Mouse (Mus musculus): ENCODE results near the gene Zpbp2. TPM values are rescaled to one million over a fixed set of nuclear protein-coding genes. Genes with fewer than 3 reads are reported as not detected.

Gene Zpbp2
- polyA plus RNA-seq, 1 experiment from 2014 or later = not detected

DNA sequence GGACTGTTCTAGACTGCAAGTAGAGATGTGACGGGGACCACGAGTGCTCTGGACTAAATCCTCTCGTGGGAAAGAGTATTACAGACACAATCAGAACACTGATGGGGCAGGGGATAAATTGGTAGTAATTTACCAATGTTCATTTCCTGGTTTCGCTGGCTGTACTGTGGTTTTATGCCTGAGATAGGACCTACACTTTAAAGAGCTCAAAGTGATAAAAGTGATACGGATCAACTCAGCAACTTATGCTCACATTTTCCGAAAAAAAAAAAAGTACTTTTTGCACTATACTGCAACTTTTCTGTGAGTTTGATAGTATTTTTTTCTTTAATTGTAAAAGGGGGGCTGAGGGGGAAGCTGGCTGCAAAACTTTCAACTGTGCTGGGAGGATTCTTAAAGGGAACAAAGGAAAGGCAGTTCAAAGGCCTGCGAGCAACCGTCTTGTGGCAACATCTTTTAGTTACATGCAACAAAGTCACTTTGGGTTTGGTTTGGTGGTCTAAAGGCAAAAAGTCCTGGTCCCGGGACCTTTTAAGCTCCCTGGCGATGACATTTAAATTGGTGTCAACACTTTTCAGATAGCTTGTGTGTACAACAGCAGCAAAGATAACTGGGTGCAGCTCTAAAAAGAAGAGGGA lies 24.0 kb upstream of the Zpbp2 start:
- WGBS = 79% methylated on average over 10 of the region's 10 CpGs
- ATAC-seq (ENCODE audit: low FRiP score) = no peak
- no peak overlapping the region for H3K4me3 ChIP-seq (ENCODE audit: low read depth, low read length)
- H3K4me1 ChIP-seq (replicated peaks; ENCODE audit: control insufficient read depth, insufficient read depth, low read length) = no peaks in the 10 kb centered on the region
- H3K9me3 ChIP-seq (ENCODE audit: control insufficient read depth, low read length) = no peaks in the 10 kb centered on the region
- no peak overlapping the region for H3K27ac ChIP-seq (ENCODE audit: low read depth, low read length)
- no peak overlapping the region for H3K4me2 ChIP-seq (replicated peaks; ENCODE audit: low read depth, low read length)
- H3K27me3 ChIP-seq (ENCODE audit: control insufficient read depth, insufficient read depth, low read length) = no peaks in the 10 kb centered on the region
- no peaks in the 10 kb centered on the region for H3K36me3 ChIP-seq (ENCODE audit: control insufficient read depth, insufficient read depth, low read length)
- DNase-seq (ENCODE audit: low spot score) = no peak
- H3K9ac ChIP-seq (ENCODE audit: low read depth, low read length) = no peak overlapping the region

DNA sequence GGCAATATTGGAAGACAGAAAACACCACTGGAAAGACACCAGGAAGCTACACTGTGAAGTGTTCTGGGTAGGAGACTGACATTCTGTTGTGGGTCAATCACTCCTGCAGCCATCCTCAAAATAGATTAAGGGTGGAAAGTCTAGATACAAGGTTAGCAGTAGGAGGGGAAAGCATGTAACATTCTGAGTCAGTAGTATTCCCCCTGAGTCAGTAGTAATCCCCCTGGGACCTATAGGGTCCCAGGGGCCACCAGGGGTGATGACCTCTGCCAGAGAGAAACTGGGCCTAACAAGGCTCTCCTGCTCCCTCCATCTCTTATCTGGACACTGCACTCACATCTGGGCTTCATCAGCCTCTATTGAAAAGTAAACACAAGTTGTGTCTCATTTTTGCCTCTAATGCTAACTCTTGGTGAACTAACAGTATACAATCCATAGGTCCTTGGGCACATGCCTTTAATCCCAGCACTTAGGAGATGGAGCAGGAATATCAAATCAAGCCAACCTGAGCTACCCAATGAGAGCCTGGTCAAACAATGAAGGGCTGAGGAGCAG lies 13.3 kb upstream of the Zpbp2 start:
- H3K4me1 ChIP-seq (replicated peaks; ENCODE audit: control insufficient read depth, insufficient read depth, low read length) = no peaks in the 10 kb centered on the region
- H3K4me3 ChIP-seq (ENCODE audit: low read depth, low read length) = no peak overlapping the region
- no peak overlapping the region for H3K4me2 ChIP-seq (replicated peaks; ENCODE audit: low read depth, low read length)
- H3K27me3 ChIP-seq (ENCODE audit: control insufficient read depth, insufficient read depth, low read length) = peaks cover 6% of the 10 kb centered on the region
- DNase-seq (ENCODE audit: low spot score) (no peak), ATAC-seq (ENCODE audit: low FRiP score) (no peak)
- no peak overlapping the region for H3K9ac ChIP-seq (ENCODE audit: low read depth, low read length)
- no peak overlapping the region for H3K27ac ChIP-seq (ENCODE audit: low read depth, low read length)
- no peaks in the 10 kb centered on the region for H3K9me3 ChIP-seq (ENCODE audit: control insufficient read depth, low read length)
- no peaks in the 10 kb centered on the region for H3K36me3 ChIP-seq (ENCODE audit: control insufficient read depth, insufficient read depth, low read length)

DNA sequence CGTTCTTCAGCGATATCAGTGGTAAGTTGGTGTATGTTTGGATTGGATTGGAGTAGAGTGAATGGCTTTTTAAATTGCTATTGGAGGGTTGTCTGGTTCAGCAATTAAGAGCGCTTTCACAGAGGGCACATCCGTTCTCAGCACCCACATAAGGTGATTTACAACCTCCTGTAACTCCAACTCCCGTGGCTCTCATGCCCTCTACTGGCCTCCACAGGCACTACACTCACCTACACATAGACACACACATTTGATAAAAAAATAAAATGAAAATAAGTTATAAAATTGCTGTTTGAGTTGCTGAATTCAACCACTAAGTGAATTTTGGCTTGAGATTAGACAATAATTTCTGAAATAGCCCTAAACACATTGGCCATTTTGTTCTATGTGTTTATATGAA lies 10.6 kb upstream of the Zpbp2 start:
- WGBS = 85% methylated on average over 5 of the region's 5 CpGs
- H3K4me2 ChIP-seq (replicated peaks; ENCODE audit: low read depth, low read length) = no peak overlapping the region
- no peaks in the 10 kb centered on the region for H3K4me1 ChIP-seq (replicated peaks; ENCODE audit: control insufficient read depth, insufficient read depth, low read length)
- no peaks in the 10 kb centered on the region for H3K9me3 ChIP-seq (ENCODE audit: control insufficient read depth, low read length)
- no peak for ATAC-seq (ENCODE audit: low FRiP score)
- no peak overlapping the region for H3K9ac ChIP-seq (ENCODE audit: low read depth, low read length)
- no peak for DNase-seq (ENCODE audit: low spot score)
- peaks cover 20% of the 10 kb centered on the region for H3K27me3 ChIP-seq (ENCODE audit: control insufficient read depth, insufficient read depth, low read length)
- H3K36me3 ChIP-seq (ENCODE audit: control insufficient read depth, insufficient read depth, low read length) = no peaks in the 10 kb centered on the region
- H3K4me3 ChIP-seq (ENCODE audit: low read depth, low read length) = no peak overlapping the region
- H3K27ac ChIP-seq (ENCODE audit: low read depth, low read length) = no peak overlapping the region

GRCm38 (mm10) chr11:98542553-98542952 lies 8.3 kb upstream of the Zpbp2 start:
- Histone ChIP-seq H3K9ac (ENCODE audit: low read depth, low read length) (no peak overlapping the region), H3K36me3 (ENCODE audit: control insufficient read depth, insufficient read depth, low read length) (no peaks in the 10 kb centered on the region), H3K4me3 (ENCODE audit: low read depth, low read length) (no peak overlapping the region), H3K9me3 (ENCODE audit: control insufficient read depth, low read length) (no peaks in the 10 kb centered on the region), H3K4me2 (replicated peaks; ENCODE audit: low read depth, low read length) (no peak overlapping the region), H3K4me1 (replicated peaks; ENCODE audit: control insufficient read depth, insufficient read depth, low read length) (no peaks in the 10 kb centered on the region), H3K27ac (ENCODE audit: low read depth, low read length) (no peak overlapping the region), H3K27me3 (ENCODE audit: control insufficient read depth, insufficient read depth, low read length) (peaks cover 41% of the 10 kb centered on the region)
- WGBS = 71% methylated on average over 8 of the region's 8 CpGs
- DNase-seq (ENCODE audit: low spot score) (no peak), ATAC-seq (ENCODE audit: low FRiP score) (no peak)

GRCm38 (mm10) chr11:98543414-98543813 lies 7.5 kb upstream of the Zpbp2 start:
- no peak overlapping the region for H3K4me2 ChIP-seq (replicated peaks; ENCODE audit: low read depth, low read length)
- H3K27ac ChIP-seq (ENCODE audit: low read depth, low read length) = no peak overlapping the region
- H3K9me3 ChIP-seq (ENCODE audit: control insufficient read depth, low read length) = no peaks in the 10 kb centered on the region
- peaks cover 48% of the 10 kb centered on the region for H3K27me3 ChIP-seq (ENCODE audit: control insufficient read depth, insufficient read depth, low read length)
- H3K4me1 ChIP-seq (replicated peaks; ENCODE audit: control insufficient read depth, insufficient read depth, low read length) = no peaks in the 10 kb centered on the region
- no peaks in the 10 kb centered on the region for H3K36me3 ChIP-seq (ENCODE audit: control insufficient read depth, insufficient read depth, low read length)
- 83% methylated on average over 1 of the region's 1 CpGs for WGBS
- no peak for ATAC-seq (ENCODE audit: low FRiP score)
- H3K9ac ChIP-seq (ENCODE audit: low read depth, low read length) = no peak overlapping the region
- no peak overlapping the region for H3K4me3 ChIP-seq (ENCODE audit: low read depth, low read length)
- no peak for DNase-seq (ENCODE audit: low spot score)

DNA sequence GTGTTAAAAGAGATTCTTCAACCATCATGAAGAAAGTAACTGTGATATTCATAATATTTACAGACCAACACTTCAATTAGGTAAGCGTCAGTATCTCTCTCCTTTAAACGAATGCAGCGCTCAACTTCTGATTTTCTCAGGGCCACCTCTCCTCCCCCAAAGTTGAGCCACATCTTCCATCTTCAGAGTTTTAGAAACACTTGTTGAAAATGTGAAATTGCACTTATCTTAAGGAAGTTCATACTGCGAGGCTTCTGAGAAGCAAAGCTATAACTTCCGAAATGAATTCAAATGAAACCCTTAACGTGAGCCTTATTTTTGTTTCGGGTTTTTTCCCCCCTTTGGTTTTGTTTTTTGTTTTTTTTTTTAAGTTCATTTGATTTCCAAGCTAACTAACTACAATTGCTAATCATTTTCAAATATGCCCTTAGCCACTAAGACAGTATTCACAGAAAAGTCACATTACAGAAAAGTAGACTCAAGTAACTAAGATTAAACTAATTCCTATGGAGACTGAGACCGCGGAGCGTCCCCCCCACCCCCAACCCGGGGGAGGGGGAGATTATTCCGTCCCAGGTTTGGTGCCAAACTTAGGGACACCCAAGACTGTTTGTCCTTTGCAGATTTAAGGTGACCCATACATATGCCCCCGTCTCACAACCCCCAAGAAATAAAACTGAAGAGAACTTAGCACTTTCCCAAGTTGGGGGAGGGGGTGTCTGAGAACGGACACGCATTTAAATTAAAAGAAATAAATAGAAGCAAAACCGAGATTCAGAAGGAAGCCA lies 5.8 kb upstream of the Zpbp2 start:
- peak; percentile 54 for DNase-seq (ENCODE audit: low spot score)
- peaks cover 60% of the 10 kb centered on the region for H3K27me3 ChIP-seq (ENCODE audit: control insufficient read depth, insufficient read depth, low read length)
- H3K9me3 ChIP-seq (ENCODE audit: control insufficient read depth, low read length) = no peaks in the 10 kb centered on the region
- no peaks in the 10 kb centered on the region for H3K4me1 ChIP-seq (replicated peaks; ENCODE audit: control insufficient read depth, insufficient read depth, low read length)
- no peaks in the 10 kb centered on the region for H3K36me3 ChIP-seq (ENCODE audit: control insufficient read depth, insufficient read depth, low read length)
- no peak overlapping the region for H3K27ac ChIP-seq (ENCODE audit: low read depth, low read length)
- H3K9ac ChIP-seq (ENCODE audit: low read depth, low read length) = peak overlapping the region; percentile 38; the same call in 1 of the 2 replicates
- H3K4me3 ChIP-seq (ENCODE audit: low read depth, low read length) = peak overlapping the region; percentile 37
- H3K4me2 ChIP-seq (replicated peaks; ENCODE audit: low read depth, low read length) = peak overlapping the region; percentile 63
- WGBS = 4% methylated on average over 16 of the region's 16 CpGs
- ATAC-seq (ENCODE audit: low FRiP score) = no peak

GRCm38 (mm10) chr11:98545711-98546231 lies 5.1 kb upstream of the Zpbp2 start, which contains the start of gene Ikzf3:
Gene Ikzf3 (minus strand): TSS chr11:98546031.
- Histone ChIP-seq H3K9me3 (ENCODE audit: control insufficient read depth, low read length) (no peaks in the 10 kb centered on the region), H3K27ac (ENCODE audit: low read depth, low read length) (no peak within 1 kb of the TSS), H3K36me3 (ENCODE audit: control insufficient read depth, insufficient read depth, low read length) (no peaks in the 10 kb centered on the region), H3K9ac (ENCODE audit: low read depth, low read length) (peak within 1 kb of the TSS; percentile 38; the same call in 1 of the 2 replicates), H3K4me3 (ENCODE audit: low read depth, low read length) (peak within 1 kb of the TSS; percentile 37), H3K4me2 (replicated peaks; ENCODE audit: low read depth, low read length) (peak within 1 kb of the TSS; percentile 63), H3K27me3 (ENCODE audit: control insufficient read depth, insufficient read depth, low read length) (peaks cover 64% of the 10 kb centered on the region), H3K4me1 (replicated peaks; ENCODE audit: control insufficient read depth, insufficient read depth, low read length) (no peaks in the 10 kb centered on the region)
- DNase-seq (ENCODE audit: low spot score) (peak; percentile 66), ATAC-seq (ENCODE audit: low FRiP score) (no peak)
- 1% methylated on average over 58 of the region's 58 CpGs for WGBS

- H3K27me3 ChIP-seq (ENCODE audit: control insufficient read depth, insufficient read depth, low read length) = peaks cover 62% of the 10 kb centered on the region
- ATAC-seq (ENCODE audit: low FRiP score) (no peak), DNase-seq (ENCODE audit: low spot score) (peak; percentile 35)
- 46% methylated on average over 12 of the region's 12 CpGs for WGBS
- no peak overlapping the region for H3K4me3 ChIP-seq (ENCODE audit: low read depth, low read length)
- H3K4me1 ChIP-seq (replicated peaks; ENCODE audit: control insufficient read depth, insufficient read depth, low read length) = no peaks in the 10 kb centered on the region
- no peak overlapping the region for H3K27ac ChIP-seq (ENCODE audit: low read depth, low read length)
- H3K9ac ChIP-seq (ENCODE audit: low read depth, low read length) = no peak overlapping the region
- H3K9me3 ChIP-seq (ENCODE audit: control insufficient read depth, low read length) = no peaks in the 10 kb centered on the region
- no peaks in the 10 kb centered on the region for H3K36me3 ChIP-seq (ENCODE audit: control insufficient read depth, insufficient read depth, low read length)
- H3K4me2 ChIP-seq (replicated peaks; ENCODE audit: low read depth, low read length) = no peak overlapping the region
Observed at GRCm38 (mm10) chr11:98546529-98547307, 4.2 kb upstream of the Zpbp2 start.
